Mouse (Mus musculus) MEL (cell line): ENCODE measurements around the gene Paqr6. TPM values are rescaled to one million over a fixed set of nuclear protein-coding genes. Genes with fewer than 3 reads are reported as not detected.

Experiments
- DNase-seq: peaks from one replicate; pipeline ENCODE4 v3.0.0; 2011; ENCODE audit warnings: low read depth, low spot score
- H3K27ac ChIP-seq: 2 replicates; pipeline ENCODE4 v1.5.1; 2012; ENCODE audit warnings: low read depth, mild to moderate bottlenecking, control low read depth, low read length, moderate library complexity; ENCODE audit not compliant: control insufficient read depth
- H3K27me3 ChIP-seq, 2 experiments: fragments of 150-350 bp in 1 of 2; sonication (generic) in 1 of 2; 2 replicates each; pipeline ENCODE4 v1.6.1; 2012; ENCODE audit warnings: low read length in 2 of 2, mild to moderate bottlenecking in 2 of 2, improper control_type of control experiment in 1 of 2, moderate library complexity in 1 of 2; ENCODE audit not compliant: insufficient read depth in 2 of 2, control insufficient read depth in 1 of 2
- H3K36me3 ChIP-seq, 2 experiments: 2 replicates each; pipeline ENCODE4 v1.6.1; 2012 to 2014; ENCODE audit warnings: low read length in 2 of 2, improper control_type of control experiment in 1 of 2, inconsistent platforms in 1 of 2, mild to moderate bottlenecking in 1 of 2; ENCODE audit not compliant: insufficient read depth in 2 of 2, control insufficient read depth in 1 of 2
- H3K4me1 ChIP-seq, 2 experiments: fragments of 150-350 bp in 1 of 2; sonication (generic) in 1 of 2; 2 replicates each; pipeline ENCODE4 v1.6.1; 2012; ENCODE audit warnings: low read length in 2 of 2, improper control_type of control experiment in 1 of 2, mild to moderate bottlenecking in 1 of 2; ENCODE audit not compliant: insufficient read depth in 2 of 2, control insufficient read depth in 1 of 2
- H3K4me3 ChIP-seq, 2 experiments: fragments of 150-350 bp in 1 of 2; sonication (generic) in 1 of 2; 2 replicates each; pipeline ENCODE4 v1.5.1; 2012; ENCODE audit warnings: low read depth in 2 of 2, low read length in 2 of 2, mild to moderate bottlenecking in 2 of 2, moderate library complexity in 2 of 2, control low read depth in 1 of 2, improper control_type of control experiment in 1 of 2; ENCODE audit not compliant: control insufficient read depth in 1 of 2, insufficient read depth in 1 of 2
- H3K79me2 ChIP-seq: 2 replicates; pipeline ENCODE4 v1.6.1; 2012; ENCODE audit warnings: mild to moderate bottlenecking, low read length, moderate library complexity; ENCODE audit not compliant: control insufficient read depth, poor library complexity, insufficient read depth
- H3K9ac ChIP-seq: 2 replicates; pipeline ENCODE4 v1.6.1; 2012; ENCODE audit warnings: low read depth, mild to moderate bottlenecking, control low read depth, low read length, moderate library complexity; ENCODE audit not compliant: control insufficient read depth, poor library complexity, severe bottlenecking
- H3K9me3 ChIP-seq: fragments of 150-350 bp; sonication (generic); replicated peaks from 2 replicates; pipeline ENCODE4 v1.6.1; 2012; ENCODE audit warnings: mild to moderate bottlenecking, low read length, improper control_type of control experiment, moderate library complexity; ENCODE audit not compliant: insufficient read depth
- BHLHE40 ChIP-seq: IDR thresholded peaks from 2 replicates; pipeline ENCODE4 v1.6.1; 2012; ENCODE audit warnings: low read depth, mild to moderate bottlenecking, inconsistent platforms, low read length, improper control_type of control experiment, borderline replicate concordance
- CHD1 ChIP-seq: IDR thresholded peaks from 2 replicates; pipeline ENCODE4 v1.6.1; 2012; ENCODE audit warnings: low read depth, mild to moderate bottlenecking, inconsistent platforms, low read length, improper control_type of control experiment
- CHD2 ChIP-seq: IDR thresholded peaks from 2 replicates; pipeline ENCODE4 v1.6.1; 2011; ENCODE audit warnings: low read length, improper control_type of control experiment
- E2F4 ChIP-seq: IDR thresholded peaks from 2 replicates; pipeline ENCODE4 v1.6.1; 2011; ENCODE audit warnings: low read depth, low read length, improper control_type of control experiment, borderline replicate concordance
- ELF1 ChIP-seq: IDR thresholded peaks from 2 replicates; pipeline ENCODE4 v1.6.1; 2014; ENCODE audit warnings: low read depth, mild to moderate bottlenecking, inconsistent platforms, low read length, improper control_type of control experiment, moderate library complexity
- EP300 ChIP-seq, 2 experiments: IDR thresholded peaks; 2 replicates each; pipeline ENCODE4 v1.6.1; 2011; ENCODE audit warnings: improper control_type of control experiment in 2 of 2, low read length in 2 of 2, low read depth in 1 of 2, mild to moderate bottlenecking in 1 of 2
- GABPA ChIP-seq: IDR thresholded peaks from 2 replicates; pipeline ENCODE4 v1.6.1; 2012; ENCODE audit warnings: low read depth, mild to moderate bottlenecking, inconsistent platforms, low read length, improper control_type of control experiment, moderate library complexity
- GATA1 ChIP-seq: IDR thresholded peaks from 2 replicates; pipeline ENCODE4 v1.6.1; 2011; ENCODE audit warnings: low read depth, low read length, improper control_type of control experiment
- HCFC1 ChIP-seq: IDR thresholded peaks from 2 replicates; pipeline ENCODE4 v1.6.1; 2012; ENCODE audit warnings: low read depth, mild to moderate bottlenecking, inconsistent platforms, low read length, improper control_type of control experiment, moderate library complexity
- JUND ChIP-seq: IDR thresholded peaks from 2 replicates; pipeline ENCODE4 v1.6.1; 2011; ENCODE audit warnings: low read depth, mild to moderate bottlenecking, improper control_type of control experiment, low read length
- KAT2A ChIP-seq: conservative IDR thresholded peaks from 2 replicates; pipeline ENCODE4 v1.6.1; 2012; ENCODE audit warnings: low read depth, low read length, improper control_type of control experiment, inconsistent platforms
- MAFK ChIP-seq: IDR thresholded peaks from 2 replicates; pipeline ENCODE4 v1.6.1; 2011; ENCODE audit warnings: low read depth, mild to moderate bottlenecking, low read length, improper control_type of control experiment, borderline replicate concordance
- MAX ChIP-seq: IDR thresholded peaks from 2 replicates; pipeline ENCODE4 v1.6.1; 2011; ENCODE audit warnings: low read length, improper control_type of control experiment
- MXI1 ChIP-seq: IDR thresholded peaks from 2 replicates; pipeline ENCODE4 v1.6.1; 2011; ENCODE audit warnings: mild to moderate bottlenecking, low read depth, low read length, improper control_type of control experiment
- MYB ChIP-seq: IDR thresholded peaks from 2 replicates; pipeline ENCODE4 v1.6.1; 2011; ENCODE audit warnings: mild to moderate bottlenecking, low read depth, low read length, improper control_type of control experiment
- MYC ChIP-seq: IDR thresholded peaks from 2 replicates; pipeline ENCODE4 v1.6.1; 2011; ENCODE audit warnings: low read depth, mild to moderate bottlenecking, low read length, improper control_type of control experiment, moderate library complexity
- NELFE ChIP-seq: IDR thresholded peaks from 2 replicates; pipeline ENCODE4 v1.6.1; 2011; ENCODE audit warnings: low read depth, low read length, improper control_type of control experiment
- NRF1 ChIP-seq: IDR thresholded peaks from 2 replicates; pipeline ENCODE4 v1.6.1; 2014; ENCODE audit warnings: low read depth, mild to moderate bottlenecking, inconsistent platforms, low read length, improper control_type of control experiment, moderate library complexity; ENCODE audit not compliant: poor library complexity, insufficient read depth, severe bottlenecking
- POLR2A ChIP-seq, 2 experiments: IDR thresholded peaks; 2 replicates each; pipeline ENCODE4 v1.6.1; 2011 to 2012; ENCODE audit warnings: low read length in 2 of 2, mild to moderate bottlenecking in 2 of 2, control low read depth in 1 of 2, improper control_type of control experiment in 1 of 2, low read depth in 1 of 2, moderate library complexity in 1 of 2; ENCODE audit not compliant: control insufficient read depth in 1 of 2, insufficient read depth in 1 of 2, poor library complexity in 1 of 2
- POLR2AphosphoS2 ChIP-seq: IDR thresholded peaks from 2 replicates; pipeline ENCODE4 v1.6.1; 2011; ENCODE audit warnings: low read length, improper control_type of control experiment
- RAD21 ChIP-seq: IDR thresholded peaks from 2 replicates; pipeline ENCODE4 v1.6.1; 2011; ENCODE audit warnings: mild to moderate bottlenecking, low read depth, low read length, improper control_type of control experiment
- RCOR1 ChIP-seq: IDR thresholded peaks from 2 replicates; pipeline ENCODE4 v1.6.1; 2012; ENCODE audit warnings: low read depth, mild to moderate bottlenecking, inconsistent platforms, low read length, improper control_type of control experiment
- SIN3A ChIP-seq: IDR thresholded peaks from 2 replicates; pipeline ENCODE4 v1.6.1; 2012; ENCODE audit warnings: low read length, improper control_type of control experiment, inconsistent platforms
- SMC3 ChIP-seq: IDR thresholded peaks from 2 replicates; pipeline ENCODE4 v1.6.1; 2011; ENCODE audit warnings: low read depth, low read length, improper control_type of control experiment
- TAL1 ChIP-seq: IDR thresholded peaks from 2 replicates; pipeline ENCODE4 v1.6.1; 2012; ENCODE audit warnings: mild to moderate bottlenecking, inconsistent platforms, low read length, moderate library complexity, mixed read lengths
- TCF12 ChIP-seq: IDR thresholded peaks from 2 replicates; pipeline ENCODE4 v1.6.1; 2014; ENCODE audit warnings: low read depth, mild to moderate bottlenecking, inconsistent platforms, low read length, improper control_type of control experiment, moderate library complexity
- USF1 ChIP-seq: IDR thresholded peaks from 2 replicates; pipeline ENCODE4 v1.6.1; 2014; ENCODE audit warnings: low read depth, mild to moderate bottlenecking, inconsistent platforms, low read length, improper control_type of control experiment, moderate library complexity
- USF2 ChIP-seq, 2 experiments: IDR thresholded peaks; 2 replicates each; pipeline ENCODE4 v1.6.1; 2011 to 2012; ENCODE audit warnings: improper control_type of control experiment in 2 of 2, low read length in 2 of 2, borderline replicate concordance in 1 of 2, inconsistent platforms in 1 of 2, low read depth in 1 of 2, mild to moderate bottlenecking in 1 of 2; ENCODE audit not compliant: insufficient read depth in 1 of 2
- ZKSCAN1 ChIP-seq: IDR thresholded peaks from 2 replicates; pipeline ENCODE4 v1.6.1; 2012; ENCODE audit warnings: low read depth, mild to moderate bottlenecking, inconsistent platforms, low read length, improper control_type of control experiment, moderate library complexity
- ZMIZ1 ChIP-seq: IDR thresholded peaks from 2 replicates; pipeline ENCODE4 v1.6.1; 2012; ENCODE audit warnings: low read depth, mild to moderate bottlenecking, inconsistent platforms, low read length, improper control_type of control experiment, moderate library complexity
- ZNF384 ChIP-seq: IDR thresholded peaks from 2 replicates; pipeline ENCODE4 v1.6.1; 2012; ENCODE audit warnings: low read depth, mild to moderate bottlenecking, inconsistent platforms, low read length, improper control_type of control experiment
- polyA plus RNA-seq, 2 experiments: library from polyadenylated mRNA; stranded (reverse) in 1 of 2; unstranded in 1 of 2; fragments of >175 nt in 1 of 2; fragments of >200 nt in 1 of 2; gene quantifications; 2 replicates each; pipeline versions ENCODE4 v1.2.1 to v1.2.4; 2012; ENCODE audit warnings: low replicate concordance in 2 of 2, low read depth in 1 of 2; ENCODE audit not compliant: insufficient read length in 2 of 2, insufficient read depth in 1 of 2, missing spikeins in 1 of 2
- total RNA-seq: library from RNA; depleted of rRNA; stranded (reverse); fragments of 300-350 nt; gene quantifications from 2 replicates; pipeline ENCODE4 v1.2.3, GENCODE M21; 2012; rRNA removed

Paqr6 gene
- total RNA-seq (not detected in 2 replicates), polyA plus RNA-seq (under 1 TPM in 1 of 2 experiments, not detected in 1; 0.11 TPM)

DNA sequence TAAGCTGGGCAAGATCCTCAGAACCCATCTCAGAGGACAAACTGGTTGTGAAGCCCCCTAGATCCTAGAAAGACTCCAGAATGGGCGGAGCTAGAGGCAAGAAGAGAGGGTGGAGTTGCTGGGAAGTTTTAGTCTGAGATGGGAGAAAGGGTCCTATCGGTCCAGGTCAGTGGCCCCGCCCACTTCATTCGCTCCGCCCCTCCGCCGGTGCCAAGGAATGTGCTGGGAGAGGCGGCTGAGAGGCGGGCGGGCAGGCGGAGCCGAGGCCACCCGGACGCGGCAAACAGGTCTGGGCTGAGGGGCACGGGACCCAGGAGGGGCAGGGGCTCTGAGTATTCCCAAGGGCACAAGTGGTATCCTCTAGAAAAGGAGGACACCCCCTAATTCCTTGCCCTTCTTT, at the start of gene Paqr6:
Gene Paqr6, plus strand, starts transcription at position 248 of the 400 bp plus-strand sequence.
- no peak for DNase-seq
- Histone ChIP-seq H3K36me3 (no peaks in the 10 kb centered on the region; a peak in 1 of 4 replicates), H3K27me3 (no peaks in the 10 kb centered on the region)
- TF ChIP-seq ZKSCAN1, result no peak
- TF ChIP-seq, all 39 proteins: peak for 0
- no peak within 1 kb of the TSS for H3K9ac ChIP-seq
- H3K79me2 ChIP-seq, result no peaks in the 10 kb centered on the region
- H3K4me3 ChIP-seq, result no peak within 1 kb of the TSS
- H3K27ac ChIP-seq, result no peak within 1 kb of the TSS
- H3K9me3 ChIP-seq, result no peaks in the 10 kb centered on the region
- no peaks in the 10 kb centered on the region for H3K4me1 ChIP-seq

GRCm38 (mm10) chr3:88324951-88325405, 39.4 kb upstream of the Paqr6 start, which contains the start of gene Glmp:
Gene Glmp (plus strand): TSS chr3:88325023.
- no peaks in the 10 kb centered on the region for H3K27me3 ChIP-seq
- TF ChIP-seq GATA1 (no peak), GABPA (no peak), NELFE (peak; percentile 85), MYB (no peak), USF1 (peak; percentile 98), MXI1 (peak; percentile 64; the same call in 1 of the 2 replicates), NRF1 (no peak), E2F4 (no peak), RAD21 (no peak), SMC3 (no peak), TCF12 (0 out of 2 replicates have a peak, but pooled peaks have one; percentile 20), TAL1 (no peak), MYC (no peak), POLR2AphosphoS2 (peak; percentile 88), EP300 (IDR thresholded peaks at IDR 0.05; ENCODE audit: low read depth in 1 of 2, low read length in 2 of 2) (no peak), USF2 (IDR thresholded peaks at IDR 0.05; ENCODE audit: borderline replicate concordance in 1 of 2, insufficient read depth in 1 of 2, low read depth in 1 of 2, low read length in 2 of 2) (peak; percentile 46 to 93; a peak in 3 of 4 replicates), KAT2A (no peak), ELF1 (peak; percentile 72), MAX (peak; percentile 64; the same call in 1 of the 2 replicates), RCOR1 (0 out of 2 replicates have a peak, but pooled peaks have one; percentile 30), JUND (no peak), CHD1 (no peak), SIN3A (peak; percentile 99), BHLHE40 (0 out of 2 replicates have a peak, but pooled peaks have one; percentile 65), ZMIZ1 (peak; percentile 77; the same call in 1 of the 2 replicates), POLR2A (IDR thresholded peaks at IDR 0.05; ENCODE audit: control insufficient read depth in 1 of 2, insufficient read depth in 1 of 2, low read depth in 1 of 2, low read length in 2 of 2, poor library complexity in 1 of 2) (peak; percentile 67 to 92), ZKSCAN1 (no peak), MAFK (no peak), CHD2 (no peak), ZNF384 (no peak), HCFC1 (peak; percentile 85)

More at GRCm38 (mm10) chr3:88324951-88325405, 39.4 kb upstream of the Paqr6 start, which contains the start of gene Glmp:
- DNase-seq, result peak; percentile 89
- Histone ChIP-seq H3K27ac (peak within 1 kb of the TSS; percentile 47), H3K4me1 (peaks cover 0 to 13% of the 10 kb centered on the region in 2 experiments; a peak in 3 of 4 replicates), H3K79me2 (peaks cover 12% of the 10 kb centered on the region), H3K36me3 (peaks cover 2 to 15% of the 10 kb centered on the region in 2 experiments), H3K9me3 (no peaks in the 10 kb centered on the region), H3K4me3 (peak within 1 kb of the TSS; percentile 98 to 99), H3K9ac (peak within 1 kb of the TSS; percentile 92)
